Mouse (Mus musculus) liver, adult 2 months (tissue): Measurements from ENCODE around the gene Gm37240.

Source experiments
- CTCF ChIP-seq: fragments of 200-500 bp; IDR thresholded peaks from 2 replicates; pipeline ENCODE4 v1.5.1; 2011; ENCODE audit warnings: low read depth, low read length, control low read depth
- POLR2A ChIP-seq: fragments of 200-500 bp; IDR thresholded peaks from 2 replicates; pipeline ENCODE4 v1.6.1; 2011; ENCODE audit warnings: low read length, control low read depth; ENCODE audit not compliant: insufficient read depth; ENCODE audit errors: extremely low read depth

GRCm38 (mm10) chr3:85369847-85370246, 517.5 kb downstream of the Gm37240 start:
- TF ChIP-seq POLR2A (no peak), CTCF (no peak)
